Mouse (Mus musculus) lung, postnatal 25 days (tissue): ENCODE results near the gene Guca1b.

Experiments
- DNase-seq: peaks from one replicate; pipeline ENCODE4 v3.0.0; 2022; ENCODE audit warnings: low spot score

Guca1b gene

DNA sequence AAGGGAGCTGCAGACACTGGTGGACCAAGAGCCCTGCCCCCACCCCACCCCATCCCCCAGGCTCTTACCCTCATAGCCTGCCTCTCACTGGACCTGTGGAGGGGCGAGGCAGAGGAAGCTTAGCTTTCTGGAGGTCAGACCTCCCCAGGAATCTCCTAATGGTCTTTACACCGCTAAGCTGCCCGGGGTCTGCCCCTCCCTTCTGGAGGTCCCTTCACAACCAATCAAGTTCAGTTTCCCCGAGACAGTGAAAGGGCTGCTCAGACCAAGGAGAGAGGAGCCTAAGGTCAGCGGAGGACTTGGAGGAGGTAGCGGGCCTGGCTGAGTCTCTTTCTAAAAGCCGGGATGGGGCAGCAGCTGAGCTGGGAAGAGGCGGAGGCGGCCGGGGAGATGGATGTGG is at the start of gene Guca1b:
Gene Guca1b, plus strand, starts transcription at position 249 of the 400 bp plus-strand sequence.
- no peak for DNase-seq

DNA sequence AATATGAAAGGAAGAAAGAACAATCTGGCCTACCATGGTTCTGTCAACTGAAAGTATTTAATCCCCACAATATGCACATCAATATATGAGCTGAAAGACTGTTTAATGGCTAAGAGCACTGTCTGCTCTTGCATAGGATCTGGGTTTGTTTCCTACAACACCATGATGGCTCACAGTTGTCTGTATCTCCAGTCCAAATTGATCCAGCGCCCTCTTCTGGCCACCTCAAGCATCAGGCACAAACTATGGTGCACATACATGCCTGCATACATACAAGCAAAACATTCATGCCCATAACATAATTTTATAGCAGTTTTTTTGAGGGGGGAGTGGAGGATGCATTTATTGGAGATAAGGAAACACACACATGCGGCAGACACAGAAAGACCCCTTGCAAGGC is 42.1 kb upstream of the Guca1b start:
- DNase-seq, result no peak

DNA sequence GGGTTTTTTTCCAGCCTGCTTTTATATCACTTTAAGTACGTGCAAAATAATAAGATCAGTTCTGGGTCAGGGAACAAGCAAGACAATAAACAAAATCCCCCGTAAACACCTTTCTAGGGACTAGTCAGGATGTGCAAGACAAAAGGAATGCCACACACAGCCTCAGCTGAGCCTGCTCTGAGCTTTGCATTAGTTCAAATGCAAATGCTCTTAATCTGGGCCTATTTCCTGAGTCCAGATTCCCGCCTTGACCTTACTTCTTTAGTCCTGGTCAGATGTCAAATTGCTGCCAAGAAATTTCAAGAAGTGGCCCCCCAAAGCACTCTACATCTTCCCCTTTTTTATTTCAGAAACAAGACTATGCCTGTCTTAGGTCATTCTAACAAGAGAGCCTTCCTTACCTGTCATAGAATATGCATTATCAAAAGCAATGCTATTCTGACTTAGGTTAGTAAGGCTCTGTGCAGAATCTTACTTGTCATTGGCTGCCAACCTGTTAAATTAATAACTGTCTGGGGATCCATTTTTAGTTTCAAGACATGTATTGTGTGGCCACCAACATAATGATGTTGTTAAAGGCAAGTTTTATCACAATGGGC is 35.4 kb upstream of the Guca1b start:
- no peak for DNase-seq

DNA sequence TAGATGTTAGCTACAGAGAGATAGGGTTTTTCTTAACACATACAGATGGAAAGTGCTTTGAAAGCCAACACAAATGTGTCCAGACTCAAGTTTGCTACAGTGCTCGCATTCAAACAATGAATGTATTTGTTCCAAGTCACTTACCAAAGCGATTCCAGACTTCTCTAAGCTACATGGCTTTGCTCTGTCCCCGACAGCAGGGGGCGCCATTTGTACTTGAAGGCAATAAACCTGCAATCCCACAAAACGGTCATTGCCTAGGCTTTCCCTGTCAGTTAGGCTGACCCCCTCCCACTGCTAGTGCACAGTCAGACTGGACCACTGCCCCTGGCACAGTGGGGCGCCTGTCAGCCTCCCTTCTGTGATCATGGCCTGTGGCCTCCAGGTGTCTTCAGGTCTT is 25.2 kb upstream of the Guca1b start:
- DNase-seq, result peak; percentile 24

DNA sequence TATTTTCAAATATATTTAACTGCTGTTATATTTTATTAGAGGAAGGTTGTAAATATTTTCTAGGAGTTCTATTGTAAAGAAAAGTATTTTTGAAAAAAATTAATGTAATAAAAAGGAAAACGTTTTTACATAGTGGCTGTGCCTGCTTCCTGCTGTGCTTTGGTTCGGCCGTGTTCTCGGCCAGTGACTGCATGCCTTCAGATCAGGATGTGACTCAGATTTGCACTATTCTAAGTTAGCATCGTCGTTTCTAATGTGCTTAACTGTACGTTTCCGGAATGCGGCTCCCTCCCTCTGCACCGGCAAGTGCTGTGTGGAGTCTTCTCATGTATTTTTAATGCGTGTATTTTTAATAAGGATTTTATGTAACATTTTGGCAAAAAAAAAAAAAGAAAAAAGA is 23.9 kb upstream of the Guca1b start:
- DNase-seq, result no peak

DNA sequence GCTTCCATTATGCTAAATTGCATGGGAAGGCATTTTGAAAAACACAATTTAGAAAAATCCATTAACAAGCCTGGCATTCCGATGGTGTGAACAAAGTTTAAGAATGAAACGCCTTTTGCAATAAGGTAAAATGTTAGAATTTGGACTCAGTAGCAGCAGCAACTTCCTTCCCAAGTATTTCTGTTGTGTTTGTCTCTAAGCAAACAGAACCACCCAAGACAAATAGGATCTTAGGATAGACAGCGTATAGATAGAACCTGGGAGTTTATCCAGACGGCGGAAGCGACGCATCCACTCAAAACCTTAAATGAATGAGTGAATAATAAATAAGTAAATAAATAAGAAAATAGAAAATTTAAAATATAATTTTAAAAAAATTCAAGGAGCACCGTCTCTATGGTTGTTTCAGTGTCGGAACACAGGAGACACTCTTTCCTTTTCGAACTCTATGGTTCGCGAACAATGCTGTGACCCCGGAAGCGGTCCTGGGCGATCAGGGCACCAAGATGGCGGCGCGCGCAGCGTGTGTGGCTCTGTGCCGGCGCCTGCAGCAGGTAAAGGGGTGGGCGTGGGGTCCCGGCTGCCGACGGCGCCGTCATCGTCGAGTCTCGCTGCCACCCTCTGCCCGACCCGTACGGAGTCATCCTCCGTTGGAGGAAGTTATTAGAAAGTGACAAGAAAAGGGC is 16.6 kb upstream of the Guca1b start, which contains the start of gene Mrps10:
Gene Mrps10, plus strand, starts transcription at position 487 of the 686 bp plus-strand sequence.
- peak; percentile 91 for DNase-seq

DNA sequence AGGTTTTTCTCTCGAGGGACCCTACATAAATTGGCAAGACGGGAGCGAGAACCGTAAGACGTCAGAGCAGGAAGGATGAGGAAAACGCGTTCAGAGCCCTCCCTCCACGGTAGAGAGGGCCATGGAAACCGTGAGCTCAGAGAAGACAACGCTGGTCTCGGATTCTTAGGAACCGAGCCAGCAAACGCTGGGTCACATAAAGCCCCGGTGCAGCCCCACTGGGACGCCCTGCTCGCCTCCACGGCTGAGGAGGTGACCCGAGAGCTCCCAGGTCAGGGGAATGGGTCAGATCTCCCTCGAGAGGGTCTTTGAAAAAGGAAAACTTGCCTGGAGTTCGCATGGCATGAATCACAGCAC is 16.1 kb upstream of the Guca1b start:
- no peak for DNase-seq

DNA sequence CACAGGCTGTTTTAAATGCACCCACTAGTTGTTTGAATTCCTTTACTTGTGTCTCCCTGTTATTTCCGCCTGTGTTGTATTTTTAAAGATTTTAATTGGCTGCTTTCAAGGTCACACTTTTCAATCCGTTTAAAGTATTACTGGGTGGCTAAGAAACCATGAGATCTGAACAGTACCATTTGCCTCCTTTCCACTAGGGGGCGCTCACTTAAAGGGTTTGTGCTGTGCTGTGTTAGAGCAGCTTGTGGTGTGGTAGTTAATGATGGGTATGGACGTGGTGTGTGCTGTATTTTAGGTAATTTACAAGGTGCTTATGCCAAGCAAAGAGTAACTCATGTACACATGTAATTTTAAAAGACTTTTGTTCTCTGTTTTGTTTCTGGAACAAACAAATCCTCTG is 13.7 kb upstream of the Guca1b start:
- DNase-seq, result peak; percentile 60

DNA sequence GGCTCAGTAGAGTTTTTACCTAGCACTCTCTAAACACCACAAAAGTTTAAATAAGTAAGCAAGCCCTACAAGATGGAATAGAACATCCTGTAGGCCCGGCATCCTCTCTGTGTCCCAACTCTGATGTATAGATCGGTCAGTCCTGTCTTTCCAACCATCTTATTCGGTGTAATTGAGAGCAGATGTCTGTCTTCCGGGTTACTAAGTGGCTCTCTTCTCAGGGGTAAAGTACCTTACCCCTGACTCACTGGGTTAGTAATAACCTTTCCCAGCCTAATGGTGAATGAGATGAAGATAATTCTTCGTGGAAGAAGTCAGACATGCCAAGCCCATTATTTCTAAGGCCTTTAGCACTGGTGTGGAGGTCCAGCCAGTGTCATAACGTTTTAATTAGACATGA is 11.2 kb upstream of the Guca1b start:
- DNase-seq, result no peak

DNA sequence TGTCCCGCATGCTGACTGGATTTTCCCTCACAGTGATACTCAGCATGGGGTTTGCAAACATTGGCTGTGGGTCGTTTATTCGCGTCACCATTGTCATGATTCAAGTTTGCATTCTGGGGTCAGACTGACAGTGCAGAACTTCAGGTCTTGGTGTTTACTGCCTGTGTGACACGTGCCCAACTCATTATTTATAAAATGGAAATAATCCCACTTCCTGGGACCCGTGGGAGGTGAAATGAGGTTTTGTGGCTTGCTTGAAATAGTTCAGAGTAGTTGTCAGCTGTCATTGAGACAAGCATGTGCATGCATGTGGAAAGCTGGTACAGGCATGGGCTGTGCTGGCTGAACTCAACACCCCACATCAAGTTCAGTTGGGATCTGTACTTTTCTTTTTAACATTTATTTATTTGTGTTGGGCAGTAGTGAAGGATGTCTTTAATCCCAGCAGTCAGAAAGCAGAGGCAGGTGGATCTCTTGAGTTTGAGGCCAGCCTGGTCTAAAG is 8.4 kb upstream of the Guca1b start:
- no peak for DNase-seq

DNA sequence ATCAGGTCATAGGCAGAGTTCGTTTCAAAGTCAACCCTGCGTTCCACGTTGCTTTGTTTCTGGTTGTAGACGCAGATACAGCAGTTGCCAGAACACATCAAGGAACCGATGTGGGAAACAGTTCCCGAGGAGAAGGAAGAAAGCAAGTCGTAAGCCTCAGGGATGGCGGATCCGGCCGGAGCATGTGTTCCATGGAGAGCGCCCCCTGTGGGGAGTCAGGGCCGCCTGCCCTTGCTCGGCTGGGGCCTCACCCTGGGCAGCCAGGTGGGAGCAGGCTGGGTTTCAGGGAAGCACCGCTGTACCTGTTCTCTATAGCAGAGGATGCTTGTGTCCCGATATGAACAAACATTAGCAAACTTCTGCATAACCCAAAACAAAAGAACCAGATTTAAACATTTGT is 7.1 kb upstream of the Guca1b start:
- no peak for DNase-seq

DNA sequence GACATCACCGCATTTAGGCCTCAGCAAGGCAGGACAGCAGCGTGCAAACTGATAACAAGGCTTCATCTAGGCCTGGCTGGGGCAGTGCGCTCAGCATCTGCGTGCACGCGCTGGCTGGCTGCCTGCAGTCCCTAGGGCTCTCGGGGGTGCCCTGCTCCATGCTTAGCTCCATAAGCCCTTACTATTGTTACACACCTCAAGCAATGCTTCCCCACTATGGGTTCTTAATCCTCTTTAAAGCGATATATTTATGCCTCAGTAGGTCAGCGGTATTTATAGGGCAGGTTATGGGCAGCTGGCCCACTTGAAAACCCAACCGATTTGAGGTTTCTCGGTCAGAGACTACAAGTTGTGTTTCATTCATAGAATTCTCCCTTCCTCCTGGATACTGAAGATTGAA is 3.3 kb upstream of the Guca1b start:
- no peak for DNase-seq

DNA sequence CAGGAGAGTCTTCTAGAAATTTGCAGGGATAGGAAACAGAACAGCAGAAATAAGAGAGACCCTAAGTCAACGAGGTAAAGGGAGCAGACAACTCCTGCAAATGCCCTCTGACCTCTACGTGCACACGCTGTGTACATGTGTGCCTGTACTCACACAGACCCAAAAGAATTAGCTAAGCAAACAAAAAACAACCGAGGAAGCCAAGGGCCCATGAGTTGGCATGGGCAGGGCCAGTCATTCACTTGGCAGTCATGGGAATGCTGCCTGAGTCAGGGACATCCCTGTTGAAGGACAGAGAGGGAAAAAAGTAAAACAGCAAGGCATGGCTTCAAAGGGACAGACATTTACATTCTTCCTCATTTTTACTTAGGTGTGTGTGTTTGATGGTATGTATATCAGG is 1.9 kb upstream of the Guca1b start:
- DNase-seq, result no peak

DNA sequence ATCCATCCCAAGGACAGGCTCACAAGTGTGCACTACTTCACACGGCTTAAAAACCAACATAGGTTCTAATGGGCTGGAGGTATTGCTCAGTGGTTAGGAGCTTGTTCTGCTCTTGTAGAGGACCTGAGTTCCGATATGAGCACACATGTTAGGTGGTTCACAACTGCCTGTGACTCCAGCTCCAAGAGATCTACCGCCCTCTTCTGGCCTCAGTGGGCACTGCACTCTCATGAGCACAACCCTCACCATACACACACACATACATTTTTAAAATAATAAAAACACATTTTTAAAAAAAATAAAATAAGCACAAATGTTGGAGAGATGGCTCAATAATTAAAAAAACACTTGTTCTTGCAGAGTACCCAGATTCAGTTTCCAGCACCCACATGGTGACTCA is 1.1 kb upstream of the Guca1b start:
- no peak for DNase-seq

DNA sequence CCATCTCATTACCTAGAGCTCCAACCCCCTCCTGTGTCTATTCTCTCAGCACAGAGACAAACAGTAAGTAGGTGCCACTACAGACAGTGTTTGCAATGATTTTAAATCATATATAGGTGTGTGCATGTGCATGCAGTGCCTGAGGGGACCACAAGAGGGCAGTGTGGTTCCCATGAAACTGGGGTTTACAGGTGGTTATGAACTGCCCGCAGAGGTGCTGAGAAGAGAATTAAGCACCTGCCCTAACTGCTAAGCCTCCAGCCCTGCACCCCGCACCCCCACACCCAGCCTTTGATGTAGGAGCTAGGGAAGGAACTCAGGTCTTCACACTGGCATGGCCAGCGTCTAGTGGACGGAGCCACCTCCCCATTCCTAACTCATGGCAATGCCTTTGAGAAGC is 1.5 kb downstream of the Guca1b start:
- DNase-seq, result peak; percentile 44

DNA sequence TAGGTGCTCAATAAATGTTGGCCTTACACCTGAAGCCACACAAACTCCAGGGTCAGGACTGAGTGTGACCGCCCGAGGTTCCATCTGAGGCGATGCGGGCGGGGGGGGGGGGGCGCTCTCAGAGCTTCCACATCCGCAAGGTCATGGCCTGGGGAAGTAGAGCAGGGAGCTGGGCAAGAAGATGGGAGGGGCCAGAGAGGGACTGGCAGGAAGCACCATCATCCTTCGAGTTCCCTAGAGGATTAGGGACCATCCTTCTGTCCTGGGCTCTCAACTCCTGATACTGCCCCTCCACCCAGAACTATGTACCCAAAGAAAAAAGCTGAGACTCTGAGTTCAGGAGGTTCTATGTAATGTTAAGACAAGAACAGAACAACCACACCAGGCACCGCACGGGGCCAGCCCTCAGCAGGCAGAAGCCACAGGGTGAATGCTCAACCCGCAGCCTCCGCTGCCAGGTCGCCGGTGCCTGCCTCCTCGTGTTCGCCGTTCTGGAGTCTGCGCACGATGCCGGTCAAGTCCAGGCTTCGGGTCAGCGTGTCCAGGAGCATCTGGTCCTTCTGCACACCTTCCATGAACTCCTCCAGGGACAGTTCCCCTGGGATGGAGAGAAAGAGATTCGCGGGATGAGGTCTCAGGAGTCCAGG is 9.2 kb downstream of the Guca1b start:
- DNase-seq, result no peak

DNA sequence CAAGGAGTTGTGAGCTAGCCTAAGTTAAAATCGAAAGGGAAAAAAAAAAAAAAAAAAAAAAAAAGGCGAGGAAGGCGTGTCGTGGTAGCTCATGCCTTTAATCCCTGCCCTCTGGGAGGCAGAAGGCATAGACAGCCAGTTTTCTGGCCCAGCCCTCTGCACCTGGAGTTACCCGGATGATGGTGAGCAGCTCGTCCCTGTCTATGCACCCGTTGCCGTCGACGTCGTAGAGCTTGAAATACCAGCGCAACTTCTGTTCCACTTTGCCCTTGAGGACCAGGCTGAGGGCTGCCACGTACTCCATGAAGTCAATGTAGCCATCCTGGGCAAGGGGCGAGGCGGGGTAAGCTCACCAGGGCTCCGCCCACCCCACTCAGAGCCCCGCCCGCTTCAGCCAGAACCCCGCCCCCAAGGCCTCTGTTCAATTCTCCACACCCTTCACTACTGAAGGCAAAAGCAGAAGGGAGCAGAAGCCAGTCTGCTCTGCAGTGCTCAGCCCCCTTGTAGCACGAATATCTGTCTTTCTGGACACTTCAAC is 10.3 kb downstream of the Guca1b start:
- DNase-seq, result peak; percentile 67

DNA sequence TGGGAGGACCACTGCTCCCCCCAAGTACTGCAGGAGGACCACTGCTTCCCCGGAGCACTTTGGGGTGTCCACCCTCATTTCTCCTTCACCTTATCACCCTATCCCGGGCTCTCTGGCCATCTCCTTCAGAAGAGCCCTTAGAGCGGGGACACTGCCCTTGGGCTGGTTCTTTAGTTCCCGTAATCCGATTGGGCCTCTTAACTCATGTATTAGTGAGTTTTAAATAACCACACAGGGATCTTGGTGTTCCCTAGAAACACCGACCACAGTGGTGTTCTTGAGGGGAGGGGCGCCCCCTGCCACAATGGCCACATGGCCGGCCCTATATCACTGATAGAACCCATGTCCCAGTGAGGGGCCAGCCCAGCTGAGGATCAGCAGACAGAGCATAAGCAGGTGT is 13.9 kb downstream of the Guca1b start:
- no peak for DNase-seq

DNA sequence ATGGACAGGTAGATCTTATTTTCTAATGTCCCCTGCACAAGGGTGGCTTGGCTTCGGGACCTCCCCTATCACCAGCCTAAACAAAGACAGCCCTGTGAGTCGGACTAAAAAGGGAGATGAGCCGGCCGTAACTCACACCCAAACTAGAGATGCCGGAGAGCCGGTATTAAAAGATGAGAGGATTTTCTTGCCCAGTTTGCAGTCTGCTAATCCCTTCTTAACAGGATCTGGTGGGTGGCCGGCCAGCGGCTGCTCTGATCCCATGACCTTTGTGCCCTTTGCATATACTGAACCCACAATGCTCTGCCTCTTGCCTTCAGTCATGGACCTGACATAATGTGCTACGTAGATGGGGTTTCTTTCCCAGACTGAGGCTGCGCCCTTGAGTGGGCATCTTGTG is 15.3 kb downstream of the Guca1b start, which contains the start of gene Guca1a:
Gene Guca1a, minus strand, starts transcription at position 134 of the 400 bp plus-strand sequence.
- no peak for DNase-seq

DNA sequence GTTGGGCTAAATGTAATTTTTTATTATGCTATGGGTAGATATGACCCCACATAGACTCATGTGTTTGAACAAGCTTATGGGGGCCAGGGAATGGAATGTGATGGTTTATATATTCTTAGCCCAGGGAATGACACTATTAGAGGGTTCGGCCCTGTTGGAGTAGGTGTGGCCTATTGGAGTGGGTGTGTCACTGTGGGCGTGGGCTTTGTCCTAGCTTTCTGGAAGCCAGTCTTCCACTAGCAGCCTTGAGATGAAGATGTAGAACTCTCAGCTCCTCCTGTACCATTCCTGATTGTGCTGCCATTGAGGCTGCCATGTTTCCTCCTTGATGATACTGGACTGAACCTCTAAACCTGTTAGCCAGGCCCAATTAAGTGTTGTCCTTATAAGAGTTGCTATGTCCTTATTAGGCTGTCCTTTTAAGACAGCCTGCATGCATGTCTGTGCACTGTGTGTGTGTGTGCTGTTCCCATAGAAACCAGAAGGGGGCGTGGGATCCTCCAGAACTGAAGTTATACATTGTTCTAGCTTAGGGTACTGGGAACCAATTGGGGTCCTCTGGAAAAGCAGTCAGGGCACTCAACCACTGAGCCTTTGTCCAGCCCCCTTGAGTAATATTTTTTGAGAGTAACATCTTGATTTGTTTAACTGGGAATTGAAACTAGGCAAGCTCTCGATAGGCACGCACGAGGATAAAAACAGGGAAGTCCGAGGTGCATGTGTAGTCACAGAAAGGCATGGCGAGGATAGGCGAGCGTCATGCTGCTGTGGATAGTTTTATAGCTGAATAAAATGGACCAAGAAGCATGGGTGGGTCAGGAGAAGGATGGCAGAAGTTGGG is 22.7 kb downstream of the Guca1b start:
- no peak for DNase-seq

DNA sequence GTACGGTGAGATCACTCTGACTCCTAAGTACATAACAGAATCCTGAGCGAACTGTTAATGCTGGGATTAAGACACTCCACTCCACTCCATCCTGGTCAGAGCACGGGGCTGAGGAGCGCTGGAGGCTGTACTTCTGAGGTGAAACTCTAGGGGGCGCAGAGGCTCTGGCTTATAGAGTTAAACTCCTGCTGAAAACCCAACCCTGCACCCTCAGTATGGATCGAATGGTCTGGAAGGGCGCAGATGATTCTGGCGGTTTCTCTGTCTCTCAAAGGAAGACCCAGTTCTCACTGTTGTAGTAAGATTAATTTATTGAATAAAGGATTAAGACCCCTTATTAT is 23.3 kb downstream of the Guca1b start:
- peak; percentile 70 for DNase-seq
